Mouse (Mus musculus): Measurements from ENCODE around the gene Aebp2.

DNA sequence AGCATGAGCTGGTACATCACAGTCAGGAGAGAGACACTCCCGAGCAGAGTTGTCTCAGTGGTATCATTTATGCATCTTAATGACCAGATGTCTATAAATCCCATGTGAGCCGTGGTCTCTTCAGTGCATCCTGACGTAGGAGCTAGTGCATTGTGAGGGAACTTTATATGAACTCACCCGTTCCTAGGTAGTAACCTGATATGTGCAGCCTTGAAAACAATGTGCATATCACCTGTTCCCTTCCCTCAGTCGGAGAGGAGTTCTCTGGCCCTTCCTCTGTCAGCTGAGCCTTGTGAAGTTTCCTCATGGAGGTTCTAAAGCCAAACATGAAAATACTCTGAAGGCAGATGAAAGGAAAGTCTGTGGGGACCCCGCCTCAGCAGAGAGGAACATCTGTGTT lies 78.8 kb downstream of the Aebp2 start:
- TF ChIP-seq CTCF (IDR thresholded peaks at IDR 0.05; ENCODE audit: low read depth, low read length) (no peak), POLR2A (IDR thresholded peaks at IDR 0.05; ENCODE audit: borderline replicate concordance, low read depth, low read length) (no peak)

All from bone marrow macrophage, adult 2 months (primary cell).